Mouse (Mus musculus) bone marrow macrophage, adult 2 months (primary cell): ENCODE results near the gene Adamts20. TPM values are rescaled to one million over a fixed set of nuclear protein-coding genes. Genes with fewer than 3 reads are reported as not detected.
A peak's percentile ranks its signal among the peaks of the same experiment; 100 is the strongest.

ENCODE experiments used
- H3K27ac ChIP-seq: 2 replicates; pipeline ENCODE4 v1.5.1; 2012; ENCODE audit warnings: low read depth, low read length; ENCODE audit not compliant: insufficient read depth
- H3K4me1 ChIP-seq: 2 replicates; pipeline ENCODE4 v1.6.1; 2012; ENCODE audit warnings: low read length; ENCODE audit not compliant: control insufficient read depth, insufficient read depth
- H3K4me3 ChIP-seq: 2 replicates; pipeline ENCODE4 v1.5.1; 2012; ENCODE audit warnings: mild to moderate bottlenecking, low read length, moderate library complexity; ENCODE audit not compliant: insufficient read depth
- CTCF ChIP-seq: IDR thresholded peaks from 2 replicates; pipeline ENCODE4 v1.5.1; 2012; ENCODE audit warnings: low read depth, mild to moderate bottlenecking, low read length, moderate library complexity
- POLR2A ChIP-seq: IDR thresholded peaks from 2 replicates; pipeline ENCODE4 v1.6.1; 2012; ENCODE audit warnings: mild to moderate bottlenecking, low read depth, low read length, borderline replicate concordance
- polyA plus RNA-seq: library from polyadenylated mRNA; stranded (reverse); fragments of >200 nt; gene quantifications from 2 replicates; pipeline ENCODE4 v1.2.4, GENCODE M21; 2012; ENCODE audit not compliant: missing spikeins, insufficient read depth, insufficient read length

Adamts20 gene
- polyA plus RNA-seq, 1 experiment: not detected

DNA sequence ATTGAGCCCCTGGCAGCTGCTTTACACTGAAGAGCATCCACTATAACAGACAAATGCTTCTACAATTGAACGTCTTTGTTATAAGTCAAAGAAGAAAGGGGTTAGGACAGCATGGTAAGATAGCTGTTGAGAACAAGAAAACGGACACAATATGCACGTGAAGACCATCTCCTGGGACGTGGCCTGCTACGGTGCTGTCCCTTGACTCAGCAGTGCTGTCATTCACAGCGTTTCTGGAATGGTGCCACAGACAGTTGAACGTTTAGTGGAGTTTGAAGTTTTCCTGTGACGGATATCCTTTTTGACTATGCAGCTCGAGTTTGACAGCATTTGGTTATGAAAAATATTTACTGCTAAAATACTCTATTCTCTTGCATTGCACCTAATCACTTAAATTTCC, 157.3 kb downstream of the Adamts20 start:
- no peak for TF ChIP-seq CTCF
- no peak for TF ChIP-seq POLR2A
- Histone ChIP-seq H3K4me1 (no peaks in the 10 kb centered on the region), H3K27ac (no peak overlapping the region), H3K4me3 (no peak overlapping the region)

- Histone ChIP-seq H3K27ac (no peak overlapping the region), H3K4me1 (no peaks in the 10 kb centered on the region), H3K4me3 (no peak overlapping the region)
- TF ChIP-seq CTCF (no peak), POLR2A (no peak)
Measured at GRCm38 (mm10) chr15:94303151-94303550, 162.1 kb downstream of the Adamts20 start.

DNA sequence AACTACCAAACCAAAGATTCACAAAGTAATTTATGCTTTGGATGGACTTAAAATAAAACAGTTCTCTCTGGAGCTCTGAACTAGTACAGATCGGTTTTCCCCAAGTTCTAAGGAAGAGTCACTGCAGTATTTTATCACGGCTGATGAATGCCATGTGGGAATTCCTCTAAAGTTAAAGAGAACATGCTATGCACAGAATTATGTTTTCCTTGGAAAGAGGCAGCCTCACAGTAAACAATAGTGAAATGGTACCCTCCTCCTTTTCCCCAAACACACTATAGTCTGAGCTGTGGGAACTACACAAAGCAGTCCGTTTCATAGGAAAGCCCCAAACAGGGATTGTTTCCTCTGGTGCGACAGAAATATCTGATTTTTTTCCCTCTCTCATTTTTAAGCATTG, 171.1 kb downstream of the Adamts20 start:
- no peak overlapping the region for H3K27ac ChIP-seq
- no peak overlapping the region for H3K4me3 ChIP-seq
- no peaks in the 10 kb centered on the region for H3K4me1 ChIP-seq
- TF ChIP-seq CTCF: no peak
- TF ChIP-seq POLR2A: no peak

GRCm38 (mm10) chr15:94288015-94288414, 177.2 kb downstream of the Adamts20 start:
- Histone ChIP-seq H3K27ac (no peak overlapping the region), H3K4me1 (no peaks in the 10 kb centered on the region), H3K4me3 (no peak overlapping the region)
- no peak for TF ChIP-seq POLR2A
- TF ChIP-seq CTCF: no peak

- TF ChIP-seq POLR2A: no peak
- no peak for TF ChIP-seq CTCF
Measured at GRCm38 (mm10) chr15:94287495-94287894, 177.7 kb downstream of the Adamts20 start.

GRCm38 (mm10) chr15:94276418-94276817, 188.8 kb downstream of the Adamts20 start:
- Histone ChIP-seq H3K4me1 (no peaks in the 10 kb centered on the region), H3K27ac (no peak overlapping the region), H3K4me3 (no peak overlapping the region)
- no peak for TF ChIP-seq POLR2A
- TF ChIP-seq CTCF: no peak

More at GRCm38 (mm10) chr15:94287495-94287894, 177.7 kb downstream of the Adamts20 start:
- no peak overlapping the region for H3K4me3 ChIP-seq
- H3K27ac ChIP-seq: no peak overlapping the region
- H3K4me1 ChIP-seq: no peaks in the 10 kb centered on the region

- TF ChIP-seq POLR2A (no peak), CTCF (peak; percentile 21; the same call in 1 of the 2 replicates)
- H3K27ac ChIP-seq: no peak overlapping the region
- H3K4me1 ChIP-seq: no peaks in the 10 kb centered on the region
- H3K4me3 ChIP-seq: no peak overlapping the region
Measured at GRCm38 (mm10) chr15:94265630-94266029, 199.6 kb downstream of the Adamts20 start.

- TF ChIP-seq POLR2A (no peak), CTCF (no peak)
- H3K4me1 ChIP-seq: no peaks in the 10 kb centered on the region
- H3K4me3 ChIP-seq: no peak overlapping the region
- H3K27ac ChIP-seq: no peak overlapping the region
Measured at GRCm38 (mm10) chr15:94264497-94264879, 200.7 kb downstream of the Adamts20 start.

GRCm38 (mm10) chr15:94263866-94264496, 201.2 kb downstream of the Adamts20 start:
- no peak overlapping the region for H3K4me3 ChIP-seq
- no peaks in the 10 kb centered on the region for H3K4me1 ChIP-seq
- no peak for TF ChIP-seq POLR2A
- TF ChIP-seq CTCF: no peak
- no peak overlapping the region for H3K27ac ChIP-seq

- Histone ChIP-seq H3K27ac (no peak overlapping the region), H3K4me3 (no peak overlapping the region), H3K4me1 (no peaks in the 10 kb centered on the region)
- TF ChIP-seq CTCF (no peak), POLR2A (no peak)
Measured at GRCm38 (mm10) chr15:94263241-94263640, 202.0 kb downstream of the Adamts20 start.
